Mouse (Mus musculus): ENCODE results near the gene Spns1. TPM values are rescaled to one million over a fixed set of nuclear protein-coding genes. Genes with fewer than 3 reads are reported as not detected.
"Not testable (repeated sequence)": the region's sequence is repeated elsewhere in the genome, so short reads cannot be mapped to it uniquely, and the experiment has no call there.

Gene Spns1
- polyA plus RNA-seq, 2 experiments from 2014 or later: 26.7 to 43.3 TPM

DNA sequence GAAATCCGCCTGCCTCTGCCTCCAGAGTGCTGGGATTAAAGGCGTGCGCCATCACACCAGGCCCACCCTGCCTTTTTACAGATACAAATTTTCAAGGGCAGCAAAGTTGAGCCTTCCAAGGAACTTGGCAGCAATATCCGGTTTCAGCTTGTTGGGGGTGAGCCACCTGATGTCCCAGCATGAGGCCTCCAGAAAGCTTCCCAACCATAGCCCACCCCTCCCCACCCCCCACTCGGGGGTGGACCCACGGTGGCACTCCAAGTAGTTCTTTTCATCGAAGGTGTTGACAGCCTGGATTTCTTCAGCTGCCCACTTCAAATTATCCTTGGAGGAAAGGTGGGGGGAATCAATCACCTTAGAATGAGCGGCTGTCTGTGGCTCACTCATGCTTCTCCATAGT, 38.3 kb downstream of the Spns1 start:
- no peak for ATAC-seq

DNA sequence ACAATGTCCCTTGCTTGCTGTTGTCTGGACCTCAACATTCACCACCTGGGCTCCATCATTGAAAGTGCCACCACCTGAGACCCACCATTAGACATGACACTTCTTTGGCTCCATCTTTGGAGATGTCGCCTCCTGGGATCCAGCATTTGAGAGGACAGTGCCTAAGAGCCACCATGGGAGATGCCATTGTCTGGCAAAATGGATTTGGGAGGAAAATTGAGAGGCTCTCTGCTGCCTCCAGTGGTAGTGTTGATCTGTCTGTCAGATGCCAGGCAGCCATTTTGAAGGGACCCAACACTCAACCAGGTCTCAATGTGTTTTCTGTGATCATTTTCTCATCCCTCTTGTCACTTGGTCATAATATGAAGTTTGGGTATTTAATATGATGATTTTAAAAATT, 41.7 kb downstream of the Spns1 start:
- no peak for ATAC-seq

- ATAC-seq: no peak
These were observed 44.6 kb downstream of the Spns1 start for GRCm38 (mm10) chr7:126332691-126333090.

DNA sequence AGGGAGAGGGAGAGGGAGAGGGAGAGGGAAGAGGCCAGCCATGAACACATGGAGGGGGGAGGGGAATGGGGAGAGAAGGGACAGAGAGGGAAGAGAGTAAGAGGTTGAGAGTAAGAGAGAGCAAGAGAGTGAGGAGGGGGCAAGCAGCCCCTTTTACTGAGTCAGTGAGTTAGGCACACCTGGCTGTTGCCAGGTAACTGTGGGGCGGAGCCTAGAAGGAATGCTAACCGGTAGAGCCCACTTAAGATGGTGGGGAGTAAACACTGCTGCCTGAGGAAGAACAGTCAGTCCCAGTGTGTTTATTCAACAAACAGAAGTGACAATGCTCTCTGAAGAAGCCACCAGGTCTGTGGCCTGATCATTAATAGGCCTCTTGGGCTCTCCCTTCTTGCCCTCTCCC, 46.6 kb downstream of the Spns1 start:
- no peak for ATAC-seq

DNA sequence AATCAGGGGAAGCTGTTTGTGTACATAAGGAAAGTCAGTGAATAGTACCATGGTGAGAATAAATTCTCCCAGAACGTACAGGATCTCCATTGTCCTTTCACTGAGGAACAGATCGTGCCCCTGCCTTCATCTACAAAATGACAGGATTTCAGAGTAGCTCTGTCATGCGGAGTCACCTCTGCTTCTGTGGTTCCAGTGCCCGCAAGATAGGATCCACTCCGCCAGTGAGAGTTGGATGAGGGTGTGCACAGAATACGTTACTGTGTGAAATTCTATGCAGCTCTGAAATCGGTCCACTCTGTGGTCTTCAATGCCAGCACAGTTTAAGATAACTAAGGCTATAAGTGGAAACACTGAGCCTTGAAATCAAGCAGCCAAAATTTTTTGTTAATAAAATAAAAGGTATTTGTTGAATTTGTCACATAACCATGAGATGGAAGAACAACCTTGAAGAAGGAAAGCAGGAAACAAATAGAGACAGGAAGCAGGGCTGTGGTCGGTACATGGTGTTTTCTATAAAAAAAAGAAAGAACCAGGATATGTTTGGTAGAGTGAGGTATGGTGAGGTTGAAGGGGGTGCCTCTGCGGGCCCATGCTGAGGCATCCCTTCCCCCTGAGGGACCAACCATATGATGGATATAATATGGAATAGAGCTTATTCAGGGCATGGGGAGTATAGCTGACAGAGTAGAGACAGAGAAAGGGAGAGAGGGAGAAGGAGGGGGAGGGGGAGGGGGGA, 47.2 kb downstream of the Spns1 start:
- peak; percentile 94 for ATAC-seq

GRCm38 (mm10) chr7:126328848-126329247, 48.4 kb downstream of the Spns1 start:
- ATAC-seq: not testable (repeated sequence)

- ATAC-seq: not testable (repeated sequence)
These were observed 51.5 kb downstream of the Spns1 start for GRCm38 (mm10) chr7:126325576-126326273.

DNA sequence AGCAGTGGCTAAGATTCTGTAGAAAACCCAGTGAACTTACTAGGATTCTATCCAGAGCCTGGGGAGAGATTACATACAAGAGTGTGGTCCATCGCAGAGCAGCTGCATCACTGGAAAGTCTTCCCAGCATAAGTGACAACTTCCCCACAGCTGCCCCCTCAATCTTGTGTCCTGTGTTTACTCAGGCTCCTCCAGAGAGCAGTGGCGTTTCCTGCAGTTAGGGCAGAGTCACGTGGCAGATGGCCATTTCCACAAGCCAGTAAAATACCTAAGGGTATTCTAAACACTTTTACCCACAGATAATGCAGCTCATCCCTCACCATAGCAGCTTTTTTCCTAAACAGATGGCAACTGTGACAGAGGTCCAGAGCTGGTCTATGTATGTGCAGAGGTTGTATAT, 52.5 kb downstream of the Spns1 start:
- ATAC-seq: no peak

DNA sequence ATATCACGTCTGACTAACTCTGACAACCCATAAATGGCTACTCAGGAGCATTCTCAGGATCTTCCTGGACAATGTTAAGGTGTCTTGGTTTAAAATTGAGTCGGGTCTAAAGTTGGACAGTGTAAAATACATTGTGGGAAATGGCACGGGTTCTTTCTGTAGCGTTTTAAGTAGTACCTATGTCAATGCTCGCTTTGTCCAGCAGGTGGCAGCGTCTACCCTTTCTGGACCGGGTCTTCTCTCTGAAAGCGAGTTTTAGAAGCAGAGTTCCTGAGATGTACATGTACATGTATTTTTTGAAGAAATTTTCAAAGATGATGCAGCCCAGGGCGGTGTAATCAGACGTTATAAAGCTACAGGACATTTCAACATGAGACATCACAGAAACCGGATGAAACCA, 53.5 kb downstream of the Spns1 start:
- peak; percentile 63 for ATAC-seq

Other genes with a start within 250 kb of the Spns1 start
- 100 to 1,000 TPM in 1 of 2 experiments, 10 to 100 TPM in 1; 88.4 to 103 TPM for gene Xpo6, start 176.9 kb downstream of the Spns1 start, polyA plus RNA-seq (2017; shearing (Covaris generic))
- 1 to 10 TPM; 4.1 to 5.6 TPM for gene Sbk1, start 104.8 kb downstream of the Spns1 start, polyA plus RNA-seq (2017; shearing (Covaris generic))
- 100 to 1,000 TPM; 784 to 813 TPM for gene Lat, start 7.9 kb downstream of the Spns1 start, polyA plus RNA-seq (2017; shearing (Covaris generic))
- gene Nfatc2ip, start 19.3 kb upstream of the Spns1 start, polyA plus RNA-seq (2017; shearing (Covaris generic)): 1 to 10 TPM; 2.1 to 3.4 TPM
- 10 to 100 TPM in 1 of 2 experiments, not detected in 1; 10.8 TPM for gene Cd19, start 37.4 kb upstream of the Spns1 start, polyA plus RNA-seq (2017; shearing (Covaris generic))
- gene Rabep2, start 51.3 kb upstream of the Spns1 start, polyA plus RNA-seq (2017; shearing (Covaris generic)): 10 to 100 TPM; 35.4 to 48.2 TPM
- under 1 TPM in 1 of 2 experiments, not detected in 1; 0.18 TPM for gene Atp2a1, start 85.7 kb upstream of the Spns1 start, polyA plus RNA-seq (2017; shearing (Covaris generic))
- gene Sh2b1, start 98.0 kb upstream of the Spns1 start, polyA plus RNA-seq (2017; shearing (Covaris generic)): 10 to 100 TPM; 14.5 to 15.9 TPM
- 10 to 100 TPM; 71.2 to 78.9 TPM for gene Tufm, start 109.9 kb upstream of the Spns1 start, polyA plus RNA-seq (2017; shearing (Covaris generic))
- 10 to 100 TPM; 14.7 to 18.8 TPM for gene Atxn2l, start 126.0 kb upstream of the Spns1 start, polyA plus RNA-seq (2017; shearing (Covaris generic))
- 100 to 1,000 TPM; 207 to 260 TPM for gene Eif3c, start 189.0 kb upstream of the Spns1 start, polyA plus RNA-seq (2017; shearing (Covaris generic))
- gene Apobr, start 207.5 kb upstream of the Spns1 start, polyA plus RNA-seq (2017; shearing (Covaris generic)): under 1 TPM; 0.80 to 0.98 TPM
- 10 to 100 TPM; 42.7 to 46.2 TPM for gene Cln3, start 208.4 kb upstream of the Spns1 start, polyA plus RNA-seq (2017; shearing (Covaris generic))
- not detected for gene Il27, start 217.5 kb upstream of the Spns1 start, polyA plus RNA-seq (2017; shearing (Covaris generic))

All from activated CD4-positive, CD25-positive, alpha-beta regulatory T cell, adult 4 months (primary cell).